Mouse (Mus musculus) spleen, adult 2 months (tissue): Measurements from ENCODE around the gene Tent4b.
A peak's percentile ranks its signal among the peaks of the same experiment; 100 is the strongest.

ENCODE experiments used
- CTCF ChIP-seq: fragments of 200-500 bp; IDR thresholded peaks from 2 replicates; pipeline ENCODE4 v1.5.1; 2011; ENCODE audit warnings: mild to moderate bottlenecking, inconsistent platforms; ENCODE audit not compliant: insufficient read depth, insufficient read length, insufficient replicate concordance; ENCODE audit errors: extremely low read depth
- POLR2A ChIP-seq: fragments of 200-500 bp; IDR thresholded peaks from 2 replicates; pipeline ENCODE4 v1.6.1; 2011; ENCODE audit warnings: low read depth, low read length, inconsistent platforms

GRCm38 (mm10) chr8:88293590-88294356 lies 94.8 kb downstream of the Tent4b start:
- TF ChIP-seq CTCF (no peak), POLR2A (peak; percentile 31)
